Mouse (Mus musculus) adrenal gland, postnatal 36 days (tissue): ENCODE data around the gene Fam126b. TPM values are rescaled to one million over a fixed set of nuclear protein-coding genes. Genes with fewer than 3 reads are reported as not detected.
A peak's percentile ranks its signal among the peaks of the same experiment; 100 is the strongest.
"Not testable (repeated sequence)": the region's sequence is repeated elsewhere in the genome, so short reads cannot be mapped to it uniquely, and the experiment has no call there.

Source experiments
- DNase-seq, 2 experiments: peaks; one replicate each; pipeline ENCODE4 v3.0.0; 2021; ENCODE audit warnings: mixed read lengths in 1 of 2
- total RNA-seq, 2 experiments: library from RNA; stranded (reverse); gene quantifications; 2 replicates each; pipeline ENCODE4 v1.2.3; 2021

Gene Fam126b
- total RNA-seq, 2 experiments from 2014 or later = 40.5 to 50.6 TPM

- no peak for DNase-seq
These were observed 15.7 kb downstream of the Fam126b start for GRCm38 (mm10) chr1:58570437-58570836.

DNA sequence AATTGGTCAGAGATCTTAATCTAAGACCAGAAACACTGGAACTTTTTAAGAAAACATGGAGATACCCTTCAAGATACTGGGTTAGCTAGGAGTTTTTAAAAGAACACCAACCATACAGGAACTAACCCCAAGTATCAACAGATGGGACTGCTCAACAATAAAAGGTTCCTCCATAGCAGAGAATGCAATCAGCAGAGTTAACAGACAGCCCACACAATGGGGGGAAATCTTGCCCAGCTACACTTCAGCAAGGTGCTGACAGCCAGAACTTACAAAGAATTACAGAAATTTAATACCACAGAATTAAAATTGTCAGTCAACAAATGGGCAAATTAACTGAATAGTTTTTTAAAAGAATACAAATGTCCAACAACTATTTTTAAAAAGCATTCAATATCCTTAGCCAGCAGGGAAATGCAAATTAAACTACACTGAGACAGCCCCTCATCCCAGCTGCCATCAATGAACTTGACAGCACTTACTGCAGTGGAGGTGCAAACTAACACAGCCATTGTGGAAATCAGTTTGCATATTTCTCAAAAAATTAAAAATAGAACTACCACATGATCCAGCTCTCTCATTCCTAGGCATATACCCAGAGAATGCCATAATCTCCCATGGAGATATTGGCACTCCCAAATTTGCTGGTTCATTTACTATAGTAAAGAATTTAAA is 17.5 kb downstream of the Fam126b start:
- no peak for DNase-seq

GRCm38 (mm10) chr1:58566621-58567020 is 19.5 kb downstream of the Fam126b start:
- DNase-seq = no peak

DNA sequence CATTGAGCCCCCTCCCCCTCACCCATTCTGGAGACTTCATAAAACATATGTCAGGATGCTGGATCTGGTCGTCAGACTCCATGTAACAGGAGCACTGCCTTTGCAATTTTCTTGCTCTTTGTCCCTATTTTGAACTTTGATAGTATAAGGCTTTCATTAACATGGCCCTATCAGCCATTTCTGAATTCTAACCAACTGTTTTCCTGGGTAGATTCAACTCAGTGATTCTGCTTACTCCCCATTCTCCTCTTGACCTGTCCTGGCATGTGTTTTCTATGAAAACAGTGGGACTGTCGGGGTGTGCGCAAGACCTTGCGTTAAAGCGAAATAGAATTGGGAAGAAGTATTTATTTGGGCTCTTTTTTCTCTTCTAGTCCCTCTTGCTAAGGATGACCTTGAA is 21.1 kb downstream of the Fam126b start:
- no peak for DNase-seq

GRCm38 (mm10) chr1:58562455-58562854 is 23.7 kb downstream of the Fam126b start:
- DNase-seq = peak; percentile 43 to 64

- DNase-seq = not testable (repeated sequence)
These were observed 25.8 kb downstream of the Fam126b start for GRCm38 (mm10) chr1:58560370-58560769.

DNA sequence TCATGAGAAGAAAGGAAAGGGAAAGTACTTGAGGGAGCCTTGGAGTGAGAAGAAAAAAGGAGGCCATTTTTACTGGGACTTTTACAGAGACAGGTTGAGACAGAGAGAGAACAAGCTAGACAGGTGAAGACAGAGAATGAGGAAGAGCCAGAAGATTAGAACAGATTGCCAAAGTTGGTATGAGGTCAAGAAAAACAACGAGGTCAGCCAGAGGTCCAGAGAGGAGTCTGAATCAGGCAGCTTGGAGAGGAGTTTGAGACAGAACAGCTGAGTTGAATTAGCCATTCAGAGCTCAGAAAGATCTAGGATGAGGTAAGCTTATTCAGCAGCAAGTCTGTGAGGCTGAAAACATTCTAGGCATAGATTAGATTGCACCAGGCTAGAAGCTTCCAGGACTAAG is 44.7 kb downstream of the Fam126b start:
- DNase-seq = no peak

- no peak for DNase-seq
These were observed 78.9 kb downstream of the Fam126b start for GRCm38 (mm10) chr1:58507249-58507648.

- DNase-seq = peak; percentile 94 to 95
These were observed 81.4 kb downstream of the Fam126b start, which contains the start of gene Orc2 for GRCm38 (mm10) chr1:58504577-58505254. TSS of gene Orc2 (minus strand) at chr1:58505109.

DNA sequence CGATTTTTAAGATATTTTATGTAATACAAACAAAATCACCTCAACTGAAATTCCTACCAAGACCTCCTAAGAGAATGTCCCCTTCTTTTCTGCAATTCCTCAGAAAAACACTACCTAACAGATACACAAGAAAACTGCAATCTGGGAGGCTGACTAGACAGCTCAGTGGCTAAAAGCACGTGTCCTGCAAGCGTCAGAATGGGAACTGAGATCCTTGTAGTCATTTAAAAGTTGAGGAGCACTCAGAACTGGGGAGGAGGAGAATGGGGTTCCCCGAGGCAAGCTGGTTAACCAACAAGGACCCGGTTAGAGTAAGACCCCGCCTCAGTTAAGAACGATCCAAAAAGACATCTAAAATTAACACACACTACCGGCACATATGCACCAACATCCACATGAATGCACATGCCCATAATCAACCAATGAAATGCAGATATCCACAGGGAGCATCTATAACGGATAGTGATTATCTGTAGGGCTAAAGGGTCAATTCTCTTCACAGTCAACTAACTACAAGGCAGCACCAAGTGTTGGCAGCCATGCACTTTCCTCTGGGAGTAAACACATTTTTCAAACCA is 82.2 kb downstream of the Fam126b start:
- DNase-seq = peak in 1 of 2 experiments; percentile 2

DNA sequence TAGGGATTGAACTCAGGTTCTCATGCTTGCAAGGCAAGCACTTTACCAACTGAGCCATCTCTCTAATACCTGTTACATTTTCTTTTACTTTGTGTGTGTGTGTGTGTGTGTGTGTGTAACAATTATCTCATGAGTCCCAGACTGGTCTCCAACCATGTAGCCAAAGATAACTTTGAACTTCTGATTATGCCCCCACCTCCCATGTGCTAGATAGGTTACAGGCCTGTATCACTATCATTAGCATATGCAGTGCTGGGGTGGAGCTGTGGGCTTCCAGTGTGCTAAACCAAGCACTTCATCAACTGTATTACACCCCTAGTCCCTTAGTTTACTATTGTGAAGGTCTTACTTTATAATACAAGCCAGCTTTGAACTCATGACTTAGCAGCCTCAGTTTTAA is 83.0 kb downstream of the Fam126b start:
- no peak for DNase-seq

- DNase-seq = no peak
These were observed 87.4 kb downstream of the Fam126b start for GRCm38 (mm10) chr1:58498758-58499157.

- DNase-seq = no peak
These were observed 88.4 kb downstream of the Fam126b start for GRCm38 (mm10) chr1:58497678-58498077.

- DNase-seq = no peak
These were observed 90.5 kb downstream of the Fam126b start for GRCm38 (mm10) chr1:58495603-58496002.

DNA sequence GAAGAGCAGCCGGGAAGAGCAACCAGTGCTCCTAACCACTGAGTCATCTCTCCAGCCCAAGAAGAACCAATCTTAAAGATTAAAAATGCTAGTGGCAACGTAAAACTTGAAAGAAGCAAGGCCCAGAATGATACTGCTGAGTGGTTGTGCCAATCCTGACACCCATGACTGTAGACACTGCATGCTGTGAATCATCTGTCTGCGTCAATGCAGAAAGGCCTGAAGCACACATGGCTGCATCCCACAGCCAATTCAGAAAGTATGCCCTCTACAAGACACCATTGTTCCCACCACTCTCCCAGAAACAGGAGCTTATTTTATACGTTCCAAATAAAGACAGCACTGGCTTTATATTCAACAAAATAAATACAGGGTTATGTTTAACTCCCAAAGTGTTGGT is 103.5 kb downstream of the Fam126b start:
- DNase-seq = no peak

GRCm38 (mm10) chr1:58475662-58476061 is 110.5 kb downstream of the Fam126b start:
- DNase-seq = no peak

Other genes starting within 250 kb of the Fam126b start
- 100 to 1,000 TPM; 149 to 239 TPM for gene Bzw1, start 193.4 kb downstream of the Fam126b start, total RNA-seq
- gene Clk1, start 162.3 kb downstream of the Fam126b start, total RNA-seq = 100 to 1,000 TPM; 168 to 179 TPM
- 10 to 100 TPM; 18.8 to 19.5 TPM for gene Nif3l1, start 141.2 kb downstream of the Fam126b start, total RNA-seq
- 10 to 100 TPM; 31.8 to 37.0 TPM for gene Ppil3, start 140.8 kb downstream of the Fam126b start, total RNA-seq
- 10 to 100 TPM; 23.9 to 24.3 TPM for gene Orc2, start 81.2 kb downstream of the Fam126b start, total RNA-seq
- 100 to 1,000 TPM; 144 to 149 TPM for gene Ndufb3, start 61 bp upstream of the Fam126b start, total RNA-seq
- 1 to 10 TPM in 1 of 2 experiments, under 1 TPM in 1; 0.86 to 3.0 TPM for gene Als2cr12, start 109.7 kb upstream of the Fam126b start, total RNA-seq
- 100 to 1,000 TPM; 110 to 114 TPM for gene Cflar, start 125.2 kb upstream of the Fam126b start, total RNA-seq
- 10 to 100 TPM; 20.3 to 22.3 TPM for gene Casp8, start 209.1 kb upstream of the Fam126b start, total RNA-seq